Mouse (Mus musculus) right cerebral cortex, adult 2 months (tissue): Measurements from ENCODE around the gene Gm572.

ENCODE experiments used
- DNase-seq, 2 experiments: peaks; one replicate each; pipeline ENCODE4 v3.0.0; 2021 to 2022; ENCODE audit warnings: low spot score in 2 of 2

Gene Gm572

DNA sequence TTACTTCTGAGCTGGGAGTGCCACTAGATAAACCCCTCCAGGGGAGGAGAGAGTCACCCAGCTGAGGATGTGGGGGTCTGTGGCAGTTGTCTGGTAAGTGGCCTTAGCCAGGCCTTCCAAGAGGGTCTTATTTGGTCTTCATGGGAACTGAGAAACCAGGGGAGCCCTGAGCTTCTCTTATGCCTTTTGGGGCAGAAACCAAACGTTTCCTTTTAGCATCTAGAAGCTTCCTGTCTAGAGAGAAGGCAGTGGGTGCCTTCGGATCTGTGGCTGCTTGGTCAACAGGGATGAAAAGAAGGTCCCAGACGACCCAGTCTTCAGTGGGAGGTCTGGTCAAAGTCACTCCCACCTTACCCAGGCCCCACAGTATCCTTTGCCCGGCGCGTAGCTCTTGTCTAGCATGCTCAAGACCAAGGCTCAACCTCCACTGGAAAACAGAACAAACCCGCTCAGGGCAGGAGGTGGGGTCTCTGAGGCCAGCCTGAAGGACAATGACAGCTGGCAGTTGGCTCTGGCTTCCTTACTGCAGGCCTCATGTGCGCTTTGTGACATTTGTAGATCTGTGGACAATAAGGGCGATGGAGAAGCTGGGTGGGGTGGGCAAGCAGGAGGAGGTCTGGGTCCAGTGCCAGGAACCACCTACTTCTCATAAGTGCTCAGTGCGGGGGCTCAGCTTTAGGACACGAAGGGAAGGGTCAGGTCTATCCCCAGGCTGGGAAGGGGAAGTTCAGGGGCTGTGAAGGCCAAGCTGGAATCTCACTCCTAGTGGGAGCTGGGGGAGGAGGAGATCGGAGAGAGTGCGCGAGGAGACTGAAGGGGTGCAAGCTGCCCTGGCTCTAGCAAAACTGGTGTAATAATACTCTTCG, at the start of gene Gm572:
Gm572 (plus strand) TSS at position 27 of the 866 bp plus-strand sequence.
- DNase-seq: no peak

GRCm38 (mm10) chr4:148593996-148594395, 49.1 kb upstream of the Gm572 start:
- DNase-seq: no peak

- DNase-seq: no peak
These were observed 47.2 kb upstream of the Gm572 start for GRCm38 (mm10) chr4:148595916-148596315.

- no peak for DNase-seq
These were observed 46.4 kb upstream of the Gm572 start for GRCm38 (mm10) chr4:148596731-148597130.

DNA sequence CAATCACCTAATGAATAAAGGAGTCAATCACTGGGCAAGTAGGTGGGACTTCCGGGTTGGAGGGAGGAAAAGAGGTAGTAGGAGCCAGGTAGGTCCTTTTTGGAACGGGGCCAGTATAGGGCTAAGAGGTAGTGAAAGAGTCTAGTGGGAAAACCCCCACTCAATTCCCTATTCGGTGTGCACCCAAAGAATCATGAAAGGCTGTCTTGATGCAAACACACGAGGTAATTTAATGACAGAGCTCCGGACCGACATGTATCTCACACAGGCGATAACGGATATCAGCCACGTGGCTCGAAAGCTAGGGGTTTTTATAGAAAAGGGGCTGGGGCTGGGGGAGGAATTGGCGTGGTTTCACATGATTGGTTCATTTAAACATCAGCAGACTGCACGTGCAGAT, 44.3 kb upstream of the Gm572 start:
- no peak for DNase-seq

GRCm38 (mm10) chr4:148600316-148600715, 42.8 kb upstream of the Gm572 start:
- no peak for DNase-seq

- no peak for DNase-seq
These were observed 41.2 kb upstream of the Gm572 start for GRCm38 (mm10) chr4:148601871-148602270.

DNA sequence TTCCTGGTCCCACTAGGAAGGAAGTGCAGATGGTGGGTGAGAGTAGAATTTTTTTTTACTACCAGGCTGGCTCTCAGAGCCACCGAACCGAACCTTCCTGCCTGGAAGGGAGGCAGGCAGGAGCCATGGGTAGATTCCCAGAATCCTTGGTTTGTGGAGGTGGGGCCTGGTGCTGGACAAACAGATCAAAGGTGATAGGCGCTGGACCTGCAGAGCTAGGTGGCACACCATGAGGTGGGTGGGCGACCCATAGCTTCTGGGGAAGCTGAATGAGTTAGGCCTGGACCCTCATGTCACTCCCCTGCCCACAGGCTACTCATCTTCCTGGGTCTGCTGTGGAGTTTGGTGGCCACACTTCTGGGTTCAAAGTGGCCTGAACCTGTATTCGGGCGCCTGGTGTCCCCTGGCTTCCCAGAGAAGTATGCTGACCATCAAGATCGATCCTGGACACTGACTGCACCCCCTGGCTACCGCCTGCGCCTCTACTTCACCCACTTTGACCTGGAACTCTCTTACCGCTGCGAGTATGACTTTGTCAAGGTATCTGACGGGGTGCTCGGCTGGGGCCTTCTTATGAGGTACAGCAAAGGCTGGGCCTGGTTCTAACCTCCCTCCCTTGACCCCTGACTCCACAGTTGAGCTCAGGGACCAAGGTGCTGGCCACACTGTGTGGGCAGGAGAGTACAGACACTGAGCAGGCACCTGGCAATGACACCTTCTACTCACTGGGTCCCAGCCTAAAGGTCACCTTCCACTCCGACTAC, 40.6 kb upstream of the Gm572 start, which contains the start of gene Masp2:
Masp2 (plus strand) TSS at position 198 of the 764 bp plus-strand sequence.
- no peak for DNase-seq

GRCm38 (mm10) chr4:148603376-148604139, 39.6 kb upstream of the Gm572 start:
- DNase-seq: peak in 1 of 2 experiments; percentile 26

DNA sequence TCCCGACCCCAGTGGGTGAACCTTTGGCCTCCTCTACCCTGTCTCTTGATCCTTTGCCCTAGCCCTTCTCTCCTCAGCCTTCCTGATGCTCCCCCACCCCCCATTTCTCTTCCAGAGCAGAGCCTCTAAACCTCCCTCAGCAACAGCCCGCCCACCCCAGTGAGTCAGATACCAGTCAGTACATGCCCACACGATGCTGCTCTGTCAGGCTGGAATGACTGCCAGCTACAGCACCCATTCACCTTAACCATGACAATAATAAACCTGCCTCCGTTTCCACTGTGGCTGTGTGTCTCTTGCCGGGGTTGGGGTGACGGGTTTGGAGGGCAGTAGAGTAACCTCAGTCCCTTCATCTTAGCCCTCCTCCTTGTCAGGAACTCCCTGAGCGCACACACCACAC, 39.0 kb upstream of the Gm572 start:
- peak; percentile 77 to 78 for DNase-seq

DNA sequence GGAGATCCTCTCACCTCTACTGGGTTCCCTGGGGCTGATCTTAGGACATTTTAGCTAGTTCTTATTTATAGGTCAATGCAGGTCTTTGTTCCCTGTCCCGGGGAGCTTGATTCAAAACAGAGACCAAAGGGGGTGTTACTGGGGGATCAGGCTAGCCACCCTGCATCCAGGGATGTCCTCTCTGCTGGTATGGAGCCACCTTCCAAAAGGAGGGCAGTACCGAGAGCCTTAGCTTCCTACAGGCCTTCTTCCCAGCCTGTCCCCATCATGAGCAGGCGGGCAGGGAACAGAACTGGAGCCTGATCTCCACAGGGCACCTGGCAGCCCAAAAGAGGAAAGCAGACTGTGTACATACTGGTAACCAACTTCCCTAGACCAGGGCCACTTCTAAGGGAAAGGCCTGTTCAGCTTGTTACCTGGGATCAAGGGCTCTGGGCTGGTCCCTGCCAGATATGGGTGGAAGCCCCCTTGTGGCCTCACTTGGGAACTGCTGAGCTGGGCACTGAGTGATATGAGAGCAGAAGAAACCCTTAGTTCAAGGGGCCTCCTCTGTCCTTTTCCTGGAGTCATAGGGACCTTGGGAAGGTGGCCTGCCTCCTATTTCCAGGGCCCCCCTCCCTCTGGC, 38.5 kb upstream of the Gm572 start:
- peak in 1 of 2 experiments; percentile 65 for DNase-seq

GRCm38 (mm10) chr4:148607758-148608157, 35.4 kb upstream of the Gm572 start:
- peak; percentile 75 to 84 for DNase-seq

- DNase-seq: no peak
These were observed 33.3 kb upstream of the Gm572 start for GRCm38 (mm10) chr4:148609805-148610204.

GRCm38 (mm10) chr4:148610631-148611364, 32.3 kb upstream of the Gm572 start:
- no peak for DNase-seq

DNA sequence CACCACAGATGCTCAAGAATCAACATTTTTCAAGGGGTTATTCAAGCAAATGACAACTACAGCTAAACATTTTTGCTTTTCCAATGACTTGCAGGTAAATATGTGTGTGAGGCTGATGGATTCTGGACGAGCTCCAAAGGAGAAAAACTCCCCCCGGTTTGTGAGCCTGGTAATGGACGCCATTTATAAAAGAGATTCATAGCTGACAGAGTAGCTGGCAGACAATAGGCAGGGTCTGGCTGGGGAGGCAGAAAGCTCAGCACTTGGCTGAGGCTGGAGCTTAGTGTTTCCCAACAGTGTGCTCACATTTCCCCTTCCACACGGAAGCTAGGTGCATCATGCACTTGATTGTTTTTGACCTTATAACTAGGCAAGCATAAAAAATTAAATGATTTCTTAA, 30.6 kb upstream of the Gm572 start:
- DNase-seq: no peak

DNA sequence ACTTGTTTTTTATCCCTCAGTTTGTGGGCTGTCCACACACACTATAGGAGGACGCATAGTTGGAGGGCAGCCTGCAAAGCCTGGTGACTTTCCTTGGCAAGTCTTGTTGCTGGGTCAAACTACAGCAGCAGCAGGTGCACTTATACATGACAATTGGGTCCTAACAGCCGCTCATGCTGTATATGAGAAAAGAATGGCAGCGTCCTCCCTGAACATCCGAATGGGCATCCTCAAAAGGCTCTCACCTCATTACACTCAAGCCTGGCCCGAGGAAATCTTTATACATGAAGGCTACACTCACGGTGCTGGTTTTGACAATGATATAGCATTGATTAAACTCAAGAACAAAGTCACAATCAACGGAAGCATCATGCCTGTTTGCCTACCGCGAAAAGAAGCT, 29.4 kb upstream of the Gm572 start:
- no peak for DNase-seq

DNA sequence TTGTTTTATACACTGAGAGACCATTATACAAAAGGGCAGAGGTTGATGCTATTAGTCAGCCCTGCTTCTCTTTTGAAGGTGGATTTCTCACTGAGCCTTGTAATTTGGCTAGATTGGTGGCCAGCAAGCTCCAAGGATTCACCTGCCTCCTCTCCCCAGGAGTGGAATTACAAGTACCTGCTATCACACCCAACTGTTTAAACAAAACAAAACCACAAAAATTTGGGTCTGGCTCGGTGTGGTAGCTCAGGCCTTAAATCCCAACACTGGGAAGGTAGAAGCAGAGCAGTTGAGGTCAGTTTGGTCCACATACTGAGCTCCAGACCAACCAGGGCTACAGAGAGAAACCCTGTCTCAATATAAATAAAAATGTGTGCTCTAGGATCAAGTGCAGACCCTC, 23.3 kb upstream of the Gm572 start:
- no peak for DNase-seq

- DNase-seq: no peak
These were observed 22.4 kb upstream of the Gm572 start for GRCm38 (mm10) chr4:148620718-148621117.

DNA sequence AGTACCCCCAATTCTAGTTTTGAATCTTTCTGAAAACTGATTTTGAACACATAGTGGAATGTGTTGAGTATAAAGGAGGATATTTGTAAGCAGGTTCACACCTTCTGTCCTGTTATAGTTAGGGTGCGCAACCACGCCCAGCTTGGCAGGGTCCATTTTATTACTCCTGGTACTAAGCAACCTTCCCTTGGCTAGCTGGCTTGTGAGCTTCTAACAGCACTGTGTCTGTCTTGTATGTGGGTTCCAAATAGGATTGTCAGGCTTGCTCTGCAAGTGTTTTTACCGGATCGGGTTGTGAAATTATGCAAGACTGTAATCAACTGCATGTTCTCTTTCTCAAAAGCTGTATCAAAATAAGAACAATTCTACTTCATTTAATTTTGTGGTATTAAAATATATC, 20.6 kb upstream of the Gm572 start:
- DNase-seq: no peak

DNA sequence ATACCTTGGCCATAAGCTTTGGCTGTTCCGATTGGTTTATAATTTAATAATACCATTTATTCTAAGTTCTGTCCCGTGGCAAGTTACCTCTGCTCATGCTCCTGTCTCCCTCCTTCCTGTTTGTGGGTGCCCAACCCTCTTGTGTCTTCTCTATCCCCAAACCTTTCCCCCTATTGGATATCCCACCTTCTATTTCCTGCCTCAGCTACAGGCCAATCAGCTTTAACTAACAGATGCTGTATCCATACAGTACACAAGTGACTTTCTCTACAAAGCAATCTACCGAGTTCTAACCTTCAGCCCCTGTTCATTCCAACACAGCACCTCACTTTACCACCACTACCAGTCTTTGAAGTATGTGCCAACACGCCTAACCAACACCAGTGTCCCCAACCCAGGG, 19.5 kb upstream of the Gm572 start:
- DNase-seq: no peak

- DNase-seq: no peak
These were observed 18.1 kb upstream of the Gm572 start for GRCm38 (mm10) chr4:148625010-148625409.
